8 mouse cellular contexts compared by ENCODE assay signal in the genomic region with DNA sequence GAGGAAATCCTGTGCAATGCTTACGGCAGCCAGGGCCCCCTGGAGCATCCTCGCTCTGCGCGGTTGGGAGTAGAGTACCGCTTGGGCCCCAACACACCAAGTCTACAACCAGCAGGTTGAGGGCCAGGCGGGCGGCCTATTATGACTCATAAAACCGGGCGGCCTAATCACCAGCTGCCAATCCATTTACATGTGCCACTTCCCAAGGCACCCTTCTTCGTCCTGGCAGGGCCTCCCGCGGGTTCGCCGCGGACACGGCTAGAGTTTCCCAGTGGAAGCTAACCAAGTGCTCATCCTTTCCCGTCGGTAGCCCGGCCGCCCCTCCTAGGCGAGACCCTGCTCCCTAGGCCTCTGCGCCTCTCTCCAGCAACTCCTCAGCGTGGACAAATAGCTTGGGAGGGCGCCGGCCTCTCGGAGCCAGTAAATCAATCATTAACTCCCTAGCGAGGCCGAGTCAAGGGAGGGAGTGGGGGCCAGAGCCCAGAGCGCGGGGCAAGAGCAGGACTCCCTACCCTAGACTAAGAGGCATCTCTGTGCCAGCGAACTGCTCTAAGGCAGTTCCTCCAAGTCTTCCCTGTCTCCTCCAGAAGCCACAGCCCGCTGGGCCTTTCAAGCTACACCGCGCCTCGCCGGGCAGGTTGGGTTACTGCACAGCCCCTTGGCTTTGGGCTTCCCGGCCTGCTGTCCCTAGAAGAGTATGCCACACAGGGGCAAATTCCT.
DNase-seq lines count a peak whose midpoint lies in the region; ATAC-seq and TF ChIP-seq lines count a peak whose summit lies in the region.

No protein-coding gene starts in this region.

- H3K36me3 ChIP-seq in megakaryocyte, embryonic 14.5 days (replicated peaks; ENCODE audit: low read length) = no peaks in the 10 kb centered on the region
- no peaks in the 10 kb centered on the region for H3K36me3 ChIP-seq in kidney, embryonic 14.5 days (ENCODE audit: control insufficient read depth, insufficient read depth, low read length)

- H3K27ac ChIP-seq in gastrocnemius, adult 2 months = peak overlapping the region; percentile 97
- H3K27ac ChIP-seq in kidney, embryonic 14.5 days (ENCODE audit: low read depth, low read length) = peak overlapping the region; percentile 91

- intact Hi-C loops in gastrocnemius, adult 2 months (cut with DNase I) = loop anchor here (2.0 kb wide), 1 partner anchor 44 kb away; no protein-coding TSS in a partner anchor

- 4% methylated on average over 37 of the region's 37 CpGs for WGBS in kidney, embryonic 14.5 days

- peak overlapping the region; percentile 94 for H3K4me3 ChIP-seq in megakaryocyte, embryonic 14.5 days (replicated peaks)
- peak overlapping the region; percentile 84 for H3K4me3 ChIP-seq in gastrocnemius, adult 2 months
- peak overlapping the region; percentile 50; the same call in 1 of the 2 replicates for H3K4me3 ChIP-seq in kidney, embryonic 14.5 days (ENCODE audit: low read length)

- peaks cover 77% of the 10 kb centered on the region for H3K27me3 ChIP-seq in megakaryocyte, embryonic 14.5 days (replicated peaks)
- H3K27me3 ChIP-seq in kidney, embryonic 14.5 days (ENCODE audit: control insufficient read depth, insufficient read depth, low read length) = peaks cover 21% of the 10 kb centered on the region

- peak overlapping the region; percentile 83 for H3K4me2 ChIP-seq in kidney, embryonic 14.5 days (replicated peaks; ENCODE audit: low read depth, low read length)

- no peak for ATAC-seq in megakaryocyte, adult 5-6 weeks (ENCODE audit: poor library complexity, severe bottlenecking)
- peak; percentile 65 for ATAC-seq in kidney, embryonic 14.5 days (ENCODE audit: low FRiP score, low TSS enrichment)

- peak; percentile 65 for DNase-seq in adrenal gland, postnatal 14 days
- peak; percentile 63 for DNase-seq in gastrocnemius, adult 2 months
- DNase-seq in lung, postnatal 4 days = peak; percentile 41 to 54
- DNase-seq in thymus, postnatal 14 days = peak; percentile 40
- DNase-seq in layer of hippocampus, adult 18-20 months (ENCODE audit: low spot score in 2 of 2) = no peak

- 0 out of 2 replicates have a peak, but pooled peaks cover 7% of the 10 kb centered on the region for H3K9me3 ChIP-seq in megakaryocyte, embryonic 14.5 days
- H3K9me3 ChIP-seq in kidney, embryonic 14.5 days (ENCODE audit: control insufficient read depth, low read length) = no peaks in the 10 kb centered on the region

- peak; percentile 8; the same call in 1 of the 2 replicates for TF ChIP-seq CTCF in gastrocnemius, adult 2 months (IDR thresholded peaks at IDR 0.05)

- H3K4me1 ChIP-seq in megakaryocyte, embryonic 14.5 days = peaks cover 32% of the 10 kb centered on the region
- H3K4me1 ChIP-seq in kidney, embryonic 14.5 days (ENCODE audit: control insufficient read depth, insufficient read depth, low read length) = peaks cover 12% of the 10 kb centered on the region; the same call in 1 of the 2 replicates

- H3K9ac ChIP-seq in kidney, embryonic 14.5 days (ENCODE audit: low read depth, low read length) = peak overlapping the region; percentile 72; the same call in 1 of the 2 replicates

Comparison
In these comparisons a context has a peak if more than half of its experiments do, and no peak if none do; other contexts are left out.
1. DNase-seq: peak in adrenal gland, postnatal 14 days (single experiment), gastrocnemius, adult 2 months (single experiment), lung, postnatal 4 days (2 of 2) and thymus, postnatal 14 days (single experiment); none in layer of hippocampus, adult 18-20 months (0 of 2).
2. Peak in every context shown above with its lines, with median percentiles within 50 percentile points of each other: H3K4me3 ChIP-seq.